Mouse (Mus musculus) limb, embryonic 14.5 days (tissue): Measurements from ENCODE around the gene Wars. TPM values are rescaled to one million over a fixed set of nuclear protein-coding genes. Genes with fewer than 3 reads are reported as not detected.

ENCODE experiments used
- ATAC-seq: fragments of 200-750 bp; cut with Nextera tagmentation; 2 replicates; pipeline ENCODE4 v1.8.0; 2017; ENCODE audit warnings: low read depth, moderate number of reproducible peaks, moderate TSS enrichment; ENCODE audit not compliant: low FRiP score
- DNase-seq: peaks from one replicate; pipeline ENCODE4 v3.0.0-alpha.2; 2015; ENCODE audit warnings: low spot score
- H3K27ac ChIP-seq: fragments of 300-500 bp; sonication (generic); replicated peaks from 2 replicates; pipeline ENCODE4 v1.5.1; 2014; ENCODE audit warnings: low read depth, mild to moderate bottlenecking, low read length, moderate library complexity, mixed read lengths
- H3K27me3 ChIP-seq: fragments of 300-500 bp; sonication (generic); 2 replicates; pipeline ENCODE4 v1.6.1; 2014; ENCODE audit warnings: low read length, mixed read lengths; ENCODE audit not compliant: control insufficient read depth, insufficient read depth
- H3K36me3 ChIP-seq: fragments of 300-500 bp; sonication (generic); 2 replicates; pipeline ENCODE4 v1.6.1; 2014; ENCODE audit warnings: mild to moderate bottlenecking, low read length, moderate library complexity, mixed read lengths; ENCODE audit not compliant: control insufficient read depth, insufficient read depth
- H3K4me1 ChIP-seq: fragments of 300-500 bp; sonication (generic); 2 replicates; pipeline ENCODE4 v1.6.1; 2014; ENCODE audit warnings: antibody characterized with exemption, low read length, mixed read lengths; ENCODE audit not compliant: control insufficient read depth, insufficient read depth
- H3K4me2 ChIP-seq: fragments of 300-500 bp; sonication (generic); replicated peaks from 2 replicates; pipeline ENCODE4 v1.6.1; 2014; ENCODE audit warnings: low read depth, mild to moderate bottlenecking, low read length, moderate library complexity; ENCODE audit not compliant: severe bottlenecking
- H3K4me3 ChIP-seq: fragments of 300-500 bp; sonication (generic); replicated peaks from 2 replicates; pipeline ENCODE4 v1.5.1; 2014; ENCODE audit warnings: low read length
- H3K9ac ChIP-seq: fragments of 300-500 bp; sonication (generic); 2 replicates; pipeline ENCODE4 v1.6.1; 2014; ENCODE audit warnings: mild to moderate bottlenecking, low read depth, low read length, moderate library complexity; ENCODE audit not compliant: severe bottlenecking
- H3K9me3 ChIP-seq: fragments of 300-500 bp; sonication (generic); 2 replicates; pipeline ENCODE4 v1.6.1; 2016; ENCODE audit warnings: low read length; ENCODE audit not compliant: control insufficient read depth
- POLR2A ChIP-seq: fragments of 200-500 bp; IDR thresholded peaks from 2 replicates; pipeline ENCODE4 v1.8.0; 2012; ENCODE audit warnings: inconsistent platforms, mild to moderate bottlenecking, moderate library complexity, borderline replicate concordance; ENCODE audit not compliant: insufficient read depth, insufficient read length; ENCODE audit errors: extremely low read depth
- WGBS: fragments of 180-500 bp; shearing (Covaris S2); extraction: QIAGEN DNeasy Blood & Tissue Kit; methylation state at CpG from one replicate; pipeline ENCODE4 v1.1.7; 2014; 5-methylcytosine and 5-hydroxymethylcytosine counted together
- polyA plus RNA-seq, 2 experiments: library from polyadenylated mRNA; depleted of rRNA in 1 of 2; stranded (reverse) in 1 of 2; unstranded in 1 of 2; fragments of >200 nt; fragmentation: Nextera tagmentation in 1 of 2; extraction: Ambion mirVana in 1 of 2; gene quantifications; 2 replicates each; pipeline versions ENCODE4 v1.2.1 to v1.2.3; 2012 to 2014

Gene Wars
- polyA plus RNA-seq, 2 experiments = 65.6 to 67.6 TPM

- no peak for TF ChIP-seq POLR2A
- DNase-seq (no peak), ATAC-seq (no peak)
- Histone ChIP-seq H3K27me3 (no peaks in the 10 kb centered on the region), H3K9ac (no peak overlapping the region), H3K4me1 (peaks cover 7% of the 10 kb centered on the region; the same call in 1 of the 2 replicates), H3K9me3 (no peaks in the 10 kb centered on the region), H3K4me3 (no peak overlapping the region), H3K36me3 (no peaks in the 10 kb centered on the region; the same call in 1 of the 2 replicates), H3K4me2 (no peak overlapping the region), H3K27ac (no peak overlapping the region)
- 74% methylated on average over 3 of the region's 3 CpGs for WGBS
Measured at GRCm38 (mm10) chr12:108929475-108929874, 35.5 kb upstream of the Wars start.

DNA sequence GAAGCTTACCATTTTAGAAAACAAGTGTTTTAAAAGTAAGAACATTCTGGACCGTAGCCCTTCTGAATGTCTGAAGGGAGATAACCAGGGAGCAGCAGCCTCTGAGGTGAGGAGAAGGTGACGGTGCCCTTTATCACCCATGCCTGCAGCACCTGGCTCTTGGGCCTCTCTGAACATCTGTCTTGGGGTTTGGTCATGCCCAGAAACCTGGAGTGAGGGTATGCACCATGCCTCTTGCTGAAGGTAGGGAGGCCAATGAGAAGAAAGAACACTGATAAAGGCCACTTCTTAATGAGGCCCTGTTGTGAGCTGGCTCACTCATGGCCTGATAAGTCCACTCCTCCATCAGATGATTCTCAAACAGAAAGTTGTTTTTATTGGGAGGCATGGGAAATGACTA is 34.3 kb upstream of the Wars start:
- Histone ChIP-seq H3K9me3 (no peaks in the 10 kb centered on the region), H3K27ac (no peak overlapping the region), H3K36me3 (no peaks in the 10 kb centered on the region; the same call in 1 of the 2 replicates), H3K4me3 (no peak overlapping the region), H3K4me2 (no peak overlapping the region), H3K9ac (no peak overlapping the region), H3K4me1 (no peaks in the 10 kb centered on the region), H3K27me3 (no peaks in the 10 kb centered on the region)
- TF ChIP-seq POLR2A = no peak
- no peak for DNase-seq
- ATAC-seq = no peak
- 79% methylated on average over 2 of the region's 2 CpGs for WGBS

DNA sequence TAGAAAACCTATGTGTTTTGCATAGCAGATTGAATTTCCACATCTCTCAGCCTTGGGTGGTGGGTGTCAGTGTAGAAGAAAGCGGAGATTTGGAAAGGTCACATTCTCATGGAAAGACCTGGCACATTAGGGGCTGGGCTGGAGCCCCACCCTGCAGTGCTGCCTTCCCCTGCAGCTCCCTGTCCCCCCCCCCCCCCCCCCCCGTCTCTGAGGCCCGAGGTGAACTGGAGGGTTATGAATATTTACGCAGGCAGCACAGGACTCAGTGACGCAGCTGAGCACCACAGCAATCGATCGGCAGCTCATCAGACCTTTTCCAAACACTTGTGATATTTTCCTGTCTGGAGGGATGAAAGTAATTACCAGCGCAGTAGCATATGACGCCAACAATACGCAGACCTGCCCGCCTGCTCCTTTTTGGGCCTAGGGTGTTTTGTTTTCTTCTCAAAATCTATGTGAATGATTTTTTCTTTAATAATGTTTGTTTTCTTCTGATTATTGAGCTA is 32.7 kb upstream of the Wars start:
- ATAC-seq (no peak), DNase-seq (no peak)
- H3K4me1 ChIP-seq = no peaks in the 10 kb centered on the region
- H3K4me3 ChIP-seq = no peak overlapping the region
- H3K9me3 ChIP-seq = no peaks in the 10 kb centered on the region
- H3K9ac ChIP-seq = no peak overlapping the region
- WGBS = 73% methylated on average over 9 of the region's 11 CpGs
- H3K27ac ChIP-seq = no peak overlapping the region
- no peak for TF ChIP-seq POLR2A
- no peak overlapping the region for H3K4me2 ChIP-seq
- H3K27me3 ChIP-seq = no peaks in the 10 kb centered on the region
- no peaks in the 10 kb centered on the region; the same call in 1 of the 2 replicates for H3K36me3 ChIP-seq

DNA sequence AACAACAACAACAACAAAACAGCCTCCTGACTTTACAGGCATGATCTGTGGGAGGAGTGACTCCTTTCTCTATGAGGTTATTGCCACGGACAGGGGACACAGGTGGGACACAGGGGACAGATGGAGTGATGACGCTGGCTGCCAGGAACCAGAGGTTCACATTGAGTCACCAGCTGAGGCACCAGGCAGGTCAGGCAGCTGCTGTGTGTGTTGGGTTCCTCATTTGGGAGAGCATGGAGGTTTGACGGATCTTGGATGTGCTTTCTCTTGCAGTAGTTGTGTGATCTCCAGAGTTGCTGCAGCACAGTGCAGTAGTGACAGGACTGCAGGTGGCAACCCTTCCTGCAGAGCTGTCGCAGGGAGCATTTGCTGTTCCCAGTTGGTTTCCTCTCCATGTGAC is 24.8 kb upstream of the Wars start:
- Histone ChIP-seq H3K9ac (no peak overlapping the region), H3K9me3 (no peaks in the 10 kb centered on the region), H3K36me3 (no peaks in the 10 kb centered on the region), H3K27me3 (no peaks in the 10 kb centered on the region), H3K4me2 (no peak overlapping the region), H3K4me3 (no peak overlapping the region), H3K27ac (no peak overlapping the region), H3K4me1 (peaks cover 45% of the 10 kb centered on the region)
- ATAC-seq (no peak), DNase-seq (no peak)
- TF ChIP-seq POLR2A = no peak
- 69% methylated on average over 4 of the region's 4 CpGs for WGBS

GRCm38 (mm10) chr12:108917509-108917908 is 23.5 kb upstream of the Wars start:
- Histone ChIP-seq H3K27me3 (no peaks in the 10 kb centered on the region), H3K9me3 (no peaks in the 10 kb centered on the region), H3K9ac (no peak overlapping the region), H3K4me2 (no peak overlapping the region), H3K4me1 (peaks cover 57% of the 10 kb centered on the region), H3K27ac (no peak overlapping the region), H3K4me3 (no peak overlapping the region), H3K36me3 (no peaks in the 10 kb centered on the region)
- no peak for TF ChIP-seq POLR2A
- ATAC-seq (no peak), DNase-seq (no peak)
- WGBS = 39% methylated on average over 9 of the region's 9 CpGs
